Mouse (Mus musculus) neutrophil, adult 5-6 weeks (primary cell): ENCODE data around the gene Mrps18a. TPM values are rescaled to one million over a fixed set of nuclear protein-coding genes. Genes with fewer than 3 reads are reported as not detected.

Experiments used
- ATAC-seq: fragments of 151-379, 151-347 bp; 2 replicates; pipeline ENCODE4 v1.8.0; 2017; ENCODE audit warnings: mild to moderate bottlenecking, moderate TSS enrichment; ENCODE audit not compliant: insufficient number of reproducible peaks, poor library complexity, low FRiP score, severe bottlenecking; ENCODE audit errors: extremely low read depth
- total RNA-seq: library from RNA; stranded (forward); fragments of 200-1000 nt; gene quantifications from 2 replicates; pipeline ENCODE4 v1.2.3, GENCODE M21; 2017

Mrps18a gene
- 20.1 and 23.6 TPM in 2 replicates for total RNA-seq

- peak; percentile 95 for ATAC-seq
Observed at GRCm38 (mm10) chr17:46110402-46111289, at the start of gene Mrps18a. TSS of gene Mrps18a (plus strand) at chr17:46110986.

- no peak for ATAC-seq
Observed at GRCm38 (mm10) chr17:46063283-46063973, 47.4 kb upstream of the Mrps18a start.

DNA sequence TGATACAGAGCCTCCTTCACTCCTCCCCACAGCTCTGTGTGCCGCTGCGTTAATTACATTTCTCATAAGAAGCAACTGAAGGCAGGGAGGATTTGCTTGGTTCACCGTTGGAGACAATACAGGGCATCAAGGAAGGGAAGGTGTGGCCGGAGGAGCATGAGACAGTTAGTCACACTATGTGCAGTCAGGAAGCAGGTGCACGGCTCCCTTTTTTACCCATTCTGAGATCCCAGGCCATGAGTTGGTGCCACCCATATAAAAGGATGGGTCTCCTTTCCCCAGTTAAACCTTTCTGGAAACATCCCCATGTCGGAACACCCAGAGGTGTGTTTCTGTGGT is 46.8 kb upstream of the Mrps18a start:
- no peak for ATAC-seq

GRCm38 (mm10) chr17:46070046-46070445 is 40.7 kb upstream of the Mrps18a start:
- ATAC-seq, result no peak

DNA sequence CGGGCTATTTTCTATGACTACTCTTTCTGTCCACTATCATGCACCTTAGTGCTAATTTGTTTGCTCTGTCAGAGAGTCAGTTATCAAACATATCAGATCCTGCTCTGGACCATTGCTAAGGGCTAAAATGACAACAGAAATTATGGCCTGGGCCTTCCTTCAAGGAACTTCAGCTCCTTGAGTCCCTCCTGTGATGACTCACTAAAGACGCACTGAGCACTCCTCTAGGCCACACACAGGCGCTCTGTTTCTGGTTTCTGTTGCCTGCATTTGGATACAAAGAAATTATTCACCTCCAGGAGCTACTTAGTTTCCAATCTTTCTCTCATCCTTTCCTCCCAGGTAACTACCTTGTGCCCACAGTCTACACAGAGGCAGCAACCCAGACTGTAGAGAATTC is 39.3 kb upstream of the Mrps18a start:
- no peak for ATAC-seq

GRCm38 (mm10) chr17:46073730-46074301 is 37.0 kb upstream of the Mrps18a start:
- ATAC-seq, result peak; percentile 90

GRCm38 (mm10) chr17:46074398-46075115 is 36.2 kb upstream of the Mrps18a start:
- ATAC-seq, result no peak

DNA sequence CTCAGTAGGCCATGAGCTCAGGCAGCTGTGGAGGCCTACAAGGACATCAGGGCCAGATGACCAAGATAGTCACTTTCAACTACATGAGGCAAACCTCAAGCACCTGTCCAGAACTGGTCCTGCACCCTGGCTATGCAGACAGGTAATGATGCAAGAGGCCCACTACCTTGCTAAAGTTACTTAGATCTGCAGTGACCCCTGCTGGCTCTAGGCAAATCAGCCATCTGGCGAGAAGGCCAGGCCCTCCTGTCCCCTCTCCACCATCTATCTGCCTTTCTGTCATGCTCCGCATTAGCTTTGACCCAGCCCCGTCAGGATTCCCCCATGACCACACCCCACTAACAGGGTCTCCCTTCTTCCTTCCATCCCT is 35.7 kb upstream of the Mrps18a start:
- peak; percentile 63 for ATAC-seq

GRCm38 (mm10) chr17:46075551-46076259 is 35.1 kb upstream of the Mrps18a start:
- no peak for ATAC-seq

DNA sequence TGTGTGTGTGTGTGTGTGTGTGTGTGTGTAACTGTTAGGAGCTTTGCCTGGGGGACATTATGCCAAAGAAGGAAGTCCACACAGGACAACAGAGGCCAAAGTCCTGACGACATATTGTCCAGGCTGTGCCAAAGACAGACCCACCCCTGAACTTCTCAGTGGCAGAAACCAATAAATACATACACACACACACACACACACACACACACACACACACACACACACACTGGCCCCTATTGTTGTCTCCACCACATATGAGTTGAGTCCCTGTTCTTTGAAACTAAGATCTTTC is 34.6 kb upstream of the Mrps18a start:
- no peak for ATAC-seq

GRCm38 (mm10) chr17:46077921-46078534 is 32.8 kb upstream of the Mrps18a start:
- no peak for ATAC-seq

- no peak for ATAC-seq
Observed at GRCm38 (mm10) chr17:46079037-46079436, 31.7 kb upstream of the Mrps18a start.

DNA sequence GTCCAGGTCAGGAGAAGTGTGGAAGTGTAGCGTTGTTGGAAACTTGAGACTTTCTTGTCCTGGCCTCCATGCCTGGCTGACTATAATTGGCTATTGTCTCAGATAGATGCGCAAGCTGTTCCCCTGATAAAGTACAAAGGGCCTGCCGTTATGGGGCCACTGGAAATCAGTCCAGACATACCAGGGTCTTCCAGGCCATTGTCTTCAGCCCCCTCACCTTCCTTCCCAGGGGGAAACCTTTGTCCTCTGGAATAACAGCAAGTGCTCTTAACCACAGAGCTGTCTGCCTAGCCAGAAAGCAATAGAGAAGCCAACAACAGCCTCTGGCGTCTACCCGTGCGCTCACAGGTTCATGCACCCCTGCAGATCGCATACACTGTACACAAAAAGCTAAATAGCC is 30.4 kb upstream of the Mrps18a start:
- ATAC-seq, result no peak

DNA sequence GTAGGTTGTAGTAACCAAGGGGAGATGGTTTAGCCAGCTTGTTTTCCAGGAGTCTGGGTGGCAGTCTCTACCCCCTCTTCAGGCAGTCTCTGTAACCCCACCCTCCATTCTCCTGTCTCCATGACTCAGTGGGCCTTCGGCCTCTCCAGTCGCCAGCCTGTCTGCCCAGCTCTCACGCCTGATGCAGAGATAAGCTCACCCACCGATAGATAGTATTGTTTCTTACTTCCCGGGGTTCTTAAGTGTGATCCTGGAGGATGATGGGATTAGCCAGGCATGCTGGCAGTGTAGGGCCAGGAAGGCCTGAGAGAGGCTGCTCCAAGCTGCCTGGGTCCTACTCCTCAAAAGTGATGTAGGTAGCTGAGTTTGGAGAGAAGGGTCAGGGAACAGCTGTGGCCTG is 29.7 kb upstream of the Mrps18a start:
- ATAC-seq, result no peak

- ATAC-seq, result no peak
Observed at GRCm38 (mm10) chr17:46081657-46082056, 29.1 kb upstream of the Mrps18a start.

GRCm38 (mm10) chr17:46083381-46083780 is 27.4 kb upstream of the Mrps18a start:
- no peak for ATAC-seq

- ATAC-seq, result no peak
Observed at GRCm38 (mm10) chr17:46084091-46084501, 26.7 kb upstream of the Mrps18a start.

GRCm38 (mm10) chr17:46086341-46086870 is 24.4 kb upstream of the Mrps18a start:
- no peak for ATAC-seq
